Mouse (Mus musculus) liver, embryonic 16.5 days (tissue): ENCODE results near the gene Efcab12. TPM values are rescaled to one million over a fixed set of nuclear protein-coding genes. Genes with fewer than 3 reads are reported as not detected.
A peak's percentile ranks its signal among the peaks of the same experiment; 100 is the strongest.
"Not testable (repeated sequence)": the region's sequence is repeated elsewhere in the genome, so short reads cannot be mapped to it uniquely, and the experiment has no call there.

Experiments
- ATAC-seq: fragments of 200-750 bp; cut with Nextera tagmentation; 2 replicates; pipeline ENCODE4 v1.8.0; 2017; ENCODE audit warnings: low read depth, mild to moderate bottlenecking, moderate number of reproducible peaks, moderate library complexity
- H3K27ac ChIP-seq: fragments of 300-500 bp; sonication (generic); 2 replicates; pipeline ENCODE4 v1.5.1; 2014; ENCODE audit warnings: mild to moderate bottlenecking, low read length
- H3K27me3 ChIP-seq: fragments of 300-500 bp; sonication (generic); 2 replicates; pipeline ENCODE4 v1.6.1; 2014; ENCODE audit warnings: low read depth, low read length, mixed read lengths; ENCODE audit not compliant: control insufficient read depth, insufficient read depth
- H3K36me3 ChIP-seq: fragments of 300-500 bp; sonication (generic); 2 replicates; pipeline ENCODE4 v1.6.1; 2014; ENCODE audit warnings: mild to moderate bottlenecking; ENCODE audit not compliant: control insufficient read depth, insufficient read depth
- H3K4me1 ChIP-seq: fragments of 300-500 bp; sonication (generic); 2 replicates; pipeline ENCODE4 v1.6.1; 2014; ENCODE audit warnings: low read depth, low read length, mixed read lengths; ENCODE audit not compliant: control insufficient read depth
- H3K4me2 ChIP-seq: fragments of 300-500 bp; sonication (generic); 2 replicates; pipeline ENCODE4 v1.6.1; 2014; ENCODE audit warnings: low read depth, low read length, mixed read lengths
- H3K4me3 ChIP-seq: fragments of 300-500 bp; sonication (generic); 2 replicates; pipeline ENCODE4 v1.5.1; 2014; ENCODE audit warnings: low read depth, mild to moderate bottlenecking, low read length
- H3K9ac ChIP-seq: fragments of 300-500 bp; sonication (generic); 2 replicates; pipeline ENCODE4 v1.6.1; 2014; ENCODE audit warnings: low read depth, low read length
- H3K9me3 ChIP-seq: fragments of 300-500 bp; sonication (generic); replicated peaks from 2 replicates; pipeline ENCODE4 v1.6.1; 2016; ENCODE audit warnings: low read length; ENCODE audit not compliant: control insufficient read depth
- WGBS: fragments of 180-500 bp; shearing (Covaris S2); extraction: QIAGEN DNeasy Blood & Tissue Kit; methylation state at CpG from one replicate; pipeline ENCODE4 v1.1.7; 2014; ENCODE audit not compliant: insufficient replicate concordance; 5-methylcytosine and 5-hydroxymethylcytosine counted together
- polyA plus RNA-seq: library from polyadenylated mRNA; unstranded; fragments of >200 nt; fragmentation: Nextera tagmentation; extraction: Ambion mirVana; gene quantifications from 2 replicates; pipeline ENCODE4 v1.2.1, GENCODE M21; 2015

Gene Efcab12
- polyA plus RNA-seq, 1 experiment from 2014 or later: 0.08 TPM

- H3K27me3 ChIP-seq, H3K9ac ChIP-seq, H3K36me3 ChIP-seq, H3K9me3 ChIP-seq: not testable (repeated sequence)
- Histone ChIP-seq H3K4me1 (peaks cover 28% of the 10 kb centered on the region), H3K4me3 (peak overlapping the region; percentile 40), H3K27ac (peak overlapping the region; percentile 45), H3K4me2 (peak overlapping the region; percentile 62)
- 0% methylated on average over 5 of the region's 11 CpGs for WGBS
- ATAC-seq: peak; percentile 90
These were observed 14.3 kb downstream of the Efcab12 start for GRCm38 (mm10) chr6:115823850-115824464.

- Histone ChIP-seq H3K36me3 (no peaks in the 10 kb centered on the region), H3K9me3 (no peaks in the 10 kb centered on the region), H3K4me1 (peaks cover 28% of the 10 kb centered on the region), H3K4me3 (no peak overlapping the region), H3K9ac (no peak overlapping the region), H3K27ac (no peak overlapping the region; the same call in 1 of the 2 replicates), H3K4me2 (no peak overlapping the region), H3K27me3 (no peaks in the 10 kb centered on the region)
- 48% methylated on average over 8 of the region's 8 CpGs for WGBS
- peak; percentile 70 for ATAC-seq
These were observed 16.8 kb downstream of the Efcab12 start for GRCm38 (mm10) chr6:115821216-115821993.

- no peak for ATAC-seq
- no peak overlapping the region for H3K9ac ChIP-seq
- no peak overlapping the region for H3K4me2 ChIP-seq
- 63% methylated on average over 2 of the region's 2 CpGs for WGBS
- no peaks in the 10 kb centered on the region for H3K9me3 ChIP-seq
- H3K36me3 ChIP-seq: no peaks in the 10 kb centered on the region
- H3K27me3 ChIP-seq: no peaks in the 10 kb centered on the region
- peaks cover 27% of the 10 kb centered on the region for H3K4me1 ChIP-seq
- no peak overlapping the region for H3K27ac ChIP-seq
- H3K4me3 ChIP-seq: no peak overlapping the region
These were observed 20.1 kb downstream of the Efcab12 start for GRCm38 (mm10) chr6:115818129-115818528.

GRCm38 (mm10) chr6:115815041-115815440 is 23.2 kb downstream of the Efcab12 start:
- H3K9ac ChIP-seq: no peak overlapping the region
- no peaks in the 10 kb centered on the region for H3K9me3 ChIP-seq
- no peak overlapping the region for H3K27ac ChIP-seq
- H3K4me1 ChIP-seq: peaks cover 12% of the 10 kb centered on the region
- H3K4me2 ChIP-seq: no peak overlapping the region
- 62% methylated on average over 4 of the region's 4 CpGs for WGBS
- ATAC-seq: no peak
- no peaks in the 10 kb centered on the region for H3K27me3 ChIP-seq
- no peaks in the 10 kb centered on the region for H3K36me3 ChIP-seq
- no peak overlapping the region for H3K4me3 ChIP-seq

GRCm38 (mm10) chr6:115814104-115814503 is 24.1 kb downstream of the Efcab12 start:
- Histone ChIP-seq H3K4me1 (peaks cover 8% of the 10 kb centered on the region), H3K9ac (no peak overlapping the region), H3K4me3 (no peak overlapping the region), H3K4me2 (no peak overlapping the region), H3K27ac (no peak overlapping the region), H3K27me3 (no peaks in the 10 kb centered on the region), H3K36me3 (no peaks in the 10 kb centered on the region), H3K9me3 (no peaks in the 10 kb centered on the region)
- WGBS: 7% methylated on average over 4 of the region's 4 CpGs
- peak; percentile 73 for ATAC-seq

- H3K4me1 ChIP-seq: peaks cover 21% of the 10 kb centered on the region
- H3K27me3 ChIP-seq: no peaks in the 10 kb centered on the region
- 68% methylated on average over 8 of the region's 8 CpGs for WGBS
- peaks cover 6% of the 10 kb centered on the region for H3K36me3 ChIP-seq
- no peak overlapping the region for H3K27ac ChIP-seq
- no peaks in the 10 kb centered on the region for H3K9me3 ChIP-seq
- H3K4me3 ChIP-seq: no peak overlapping the region
- no peak for ATAC-seq
- no peak overlapping the region for H3K4me2 ChIP-seq
- no peak overlapping the region for H3K9ac ChIP-seq
These were observed 26.6 kb downstream of the Efcab12 start for GRCm38 (mm10) chr6:115811606-115812005.

- Histone ChIP-seq H3K4me2 (peak within 1 kb of the TSS; percentile 82), H3K4me1 (peaks cover 24% of the 10 kb centered on the region), H3K27me3 (no peaks in the 10 kb centered on the region), H3K4me3 (peak within 1 kb of the TSS; percentile 94), H3K9ac (peak within 1 kb of the TSS; percentile 95), H3K9me3 (no peaks in the 10 kb centered on the region), H3K27ac (peak within 1 kb of the TSS; percentile 79), H3K36me3 (peaks cover 29% of the 10 kb centered on the region)
- peak; percentile 83 for ATAC-seq
- WGBS: under 1% methylated on average over 47 of the region's 47 CpGs
These were observed 29.6 kb downstream of the Efcab12 start, which contains the start of gene Rpl32 for GRCm38 (mm10) chr6:115808488-115809231. Rpl32 (minus strand) TSS chr6:115808747.

GRCm38 (mm10) chr6:115808196-115808487 is 30.1 kb downstream of the Efcab12 start:
- Histone ChIP-seq H3K9ac (peak overlapping the region; percentile 95), H3K27ac (peak overlapping the region; percentile 79), H3K36me3 (peaks cover 29% of the 10 kb centered on the region), H3K4me1 (peaks cover 24% of the 10 kb centered on the region), H3K4me2 (peak overlapping the region; percentile 82), H3K9me3 (no peaks in the 10 kb centered on the region), H3K27me3 (no peaks in the 10 kb centered on the region), H3K4me3 (peak overlapping the region; percentile 94)
- ATAC-seq: peak; percentile 15; the same call in 1 of the 2 replicates
- under 1% methylated on average over 22 of the region's 22 CpGs for WGBS
